Mouse (Mus musculus): ENCODE data around the gene Rnf123. TPM values are rescaled to one million over a fixed set of nuclear protein-coding genes. Genes with fewer than 3 reads are reported as not detected.

The Rnf123 gene
- polyA plus RNA-seq, 1 experiment = 33.4 TPM

DNA sequence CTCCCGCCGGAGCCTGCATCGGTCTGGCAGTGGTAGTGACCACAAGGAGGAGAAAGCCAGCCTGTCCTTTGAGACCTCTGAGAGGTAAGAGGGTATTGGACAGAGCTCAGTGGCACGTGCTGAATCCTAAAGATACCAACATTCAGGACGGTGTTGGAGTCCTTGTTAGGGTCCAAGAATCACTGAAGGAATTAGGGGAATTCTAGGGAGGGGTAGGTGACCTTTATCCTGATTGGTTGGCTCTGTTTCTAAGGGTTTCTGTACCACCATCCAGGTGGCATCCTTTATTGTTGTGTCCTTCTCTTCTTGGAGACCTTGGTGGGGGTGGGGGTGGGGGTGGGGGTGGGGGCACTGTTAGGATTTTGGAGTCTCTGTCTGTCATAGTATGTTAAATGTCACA, 51.0 kb downstream of the Rnf123 start:
- H3K36me3 ChIP-seq (ENCODE audit: control insufficient read depth, insufficient read depth) = peaks cover 6% of the 10 kb centered on the region
- TF ChIP-seq REST (IDR thresholded peaks at IDR 0.05; ENCODE audit: insufficient read depth, insufficient read length) = no peak
- no peak for TF ChIP-seq E2F4 (IDR thresholded peaks at IDR 0.05; ENCODE audit: insufficient read depth)
- TF ChIP-seq TCF12 (IDR thresholded peaks at IDR 0.05; ENCODE audit: insufficient read depth, poor library complexity, severe bottlenecking) = no peak
- TF ChIP-seq MYOD1 (IDR thresholded peaks at IDR 0.05; ENCODE audit: control insufficient read depth in 1 of 3, insufficient read length in 2 of 3, low read depth in 2 of 3) = no peak
- TF ChIP-seq TCF3 (IDR thresholded peaks at IDR 0.05; ENCODE audit: insufficient read length, low read depth) = no peak
- TF ChIP-seq POLR2A (IDR thresholded peaks at IDR 0.05; ENCODE audit: insufficient read length, low read depth) = no peak
- no peak for TF ChIP-seq CEBPB (IDR thresholded peaks at IDR 0.05; ENCODE audit: insufficient read depth, poor library complexity, severe bottlenecking)
- TF ChIP-seq MAX (IDR thresholded peaks at IDR 0.05; ENCODE audit: low read depth) = no peak
- no peak for TF ChIP-seq USF1 (IDR thresholded peaks at IDR 0.05; ENCODE audit: low read depth)
- no peak for TF ChIP-seq POLR2AphosphoS2 (IDR thresholded peaks at IDR 0.05; ENCODE audit: insufficient read length, low read depth)
- no peak for TF ChIP-seq MYOG (IDR thresholded peaks at IDR 0.05; ENCODE audit: control insufficient read depth in 1 of 3, insufficient read depth in 1 of 3, insufficient read length in 2 of 3, low read depth in 2 of 3)
- TF ChIP-seq SRF (IDR thresholded peaks at IDR 0.05; ENCODE audit: control insufficient read depth, insufficient read length, low read depth) = no peak
- H3K4me3 ChIP-seq = no peak overlapping the region
- no peak overlapping the region for H3ac ChIP-seq (ENCODE audit: control insufficient read depth, insufficient read length)
- H3K79me2 ChIP-seq (ENCODE audit: control insufficient read depth, insufficient read depth) = no peaks in the 10 kb centered on the region
- H3K27me3 ChIP-seq (ENCODE audit: control insufficient read depth, insufficient read depth, insufficient read length) = no peaks in the 10 kb centered on the region
- H3K4me2 ChIP-seq (ENCODE audit: low read depth) = no peak overlapping the region

- Histone ChIP-seq H3K4me2 (ENCODE audit: low read depth) (no peak overlapping the region), H3ac (ENCODE audit: control insufficient read depth, insufficient read length) (no peak overlapping the region), H3K27me3 (ENCODE audit: control insufficient read depth, insufficient read depth, insufficient read length) (no peaks in the 10 kb centered on the region), H3K36me3 (ENCODE audit: control insufficient read depth, insufficient read depth) (peaks cover 18% of the 10 kb centered on the region), H3K4me3 (no peak overlapping the region), H3K79me2 (ENCODE audit: control insufficient read depth, insufficient read depth) (no peaks in the 10 kb centered on the region)
- no peak for TF ChIP-seq POLR2A (IDR thresholded peaks at IDR 0.05; ENCODE audit: insufficient read length, low read depth)
- no peak for TF ChIP-seq REST (IDR thresholded peaks at IDR 0.05; ENCODE audit: insufficient read depth, insufficient read length)
- TF ChIP-seq CEBPB (IDR thresholded peaks at IDR 0.05; ENCODE audit: insufficient read depth, poor library complexity, severe bottlenecking) = no peak
- TF ChIP-seq POLR2AphosphoS2 (IDR thresholded peaks at IDR 0.05; ENCODE audit: insufficient read length, low read depth) = no peak
- no peak for TF ChIP-seq TCF12 (IDR thresholded peaks at IDR 0.05; ENCODE audit: insufficient read depth, poor library complexity, severe bottlenecking)
- no peak for TF ChIP-seq MYOG (IDR thresholded peaks at IDR 0.05; ENCODE audit: control insufficient read depth in 1 of 3, insufficient read depth in 1 of 3, insufficient read length in 2 of 3, low read depth in 2 of 3)
- no peak for TF ChIP-seq MAX (IDR thresholded peaks at IDR 0.05; ENCODE audit: low read depth)
- TF ChIP-seq TCF3 (IDR thresholded peaks at IDR 0.05; ENCODE audit: insufficient read length, low read depth) = no peak
- TF ChIP-seq E2F4 (IDR thresholded peaks at IDR 0.05; ENCODE audit: insufficient read depth) = no peak
- TF ChIP-seq MYOD1 (IDR thresholded peaks at IDR 0.05; ENCODE audit: control insufficient read depth in 1 of 3, insufficient read length in 2 of 3, low read depth in 2 of 3) = no peak
- TF ChIP-seq SRF (IDR thresholded peaks at IDR 0.05; ENCODE audit: control insufficient read depth, insufficient read length, low read depth) = no peak
Observed at GRCm38 (mm10) chr9:108027867-108028266, 55.3 kb downstream of the Rnf123 start.

DNA sequence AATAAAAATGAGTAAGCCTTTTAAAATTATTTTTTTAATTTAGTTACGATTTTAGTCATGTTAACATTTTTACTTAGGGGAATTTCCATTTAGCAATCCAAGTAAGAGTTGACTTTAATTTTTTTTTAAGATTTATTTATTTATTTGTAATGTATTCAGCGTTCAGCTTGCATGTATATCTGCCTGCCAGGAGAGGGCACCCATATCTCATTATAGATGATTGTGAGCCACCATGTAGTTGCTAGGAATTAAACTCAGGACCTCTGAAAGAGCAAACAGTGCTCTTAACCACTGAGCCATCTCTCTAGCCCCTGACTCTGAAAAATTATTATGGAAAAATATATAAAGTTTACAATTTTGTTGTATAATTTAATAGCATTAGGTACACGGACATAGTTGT, 56.6 kb downstream of the Rnf123 start:
- no peaks in the 10 kb centered on the region for H3K27me3 ChIP-seq (ENCODE audit: control insufficient read depth, insufficient read depth, insufficient read length)
- no peak overlapping the region for H3ac ChIP-seq (ENCODE audit: control insufficient read depth, insufficient read length)
- no peak overlapping the region for H3K4me2 ChIP-seq (ENCODE audit: low read depth)
- no peaks in the 10 kb centered on the region for H3K79me2 ChIP-seq (ENCODE audit: control insufficient read depth, insufficient read depth)
- TF ChIP-seq POLR2AphosphoS2 (IDR thresholded peaks at IDR 0.05; ENCODE audit: insufficient read length, low read depth) = no peak
- no peak for TF ChIP-seq MYOG (IDR thresholded peaks at IDR 0.05; ENCODE audit: control insufficient read depth in 1 of 3, insufficient read depth in 1 of 3, insufficient read length in 2 of 3, low read depth in 2 of 3)
- no peak for TF ChIP-seq MYOD1 (IDR thresholded peaks at IDR 0.05; ENCODE audit: control insufficient read depth in 1 of 3, insufficient read length in 2 of 3, low read depth in 2 of 3)
- TF ChIP-seq POLR2A (IDR thresholded peaks at IDR 0.05; ENCODE audit: insufficient read length, low read depth) = no peak
- no peak for TF ChIP-seq E2F4 (IDR thresholded peaks at IDR 0.05; ENCODE audit: insufficient read depth)
- no peak for TF ChIP-seq TCF12 (IDR thresholded peaks at IDR 0.05; ENCODE audit: insufficient read depth, poor library complexity, severe bottlenecking)
- TF ChIP-seq MAX (IDR thresholded peaks at IDR 0.05; ENCODE audit: low read depth) = no peak
- no peak for TF ChIP-seq CEBPB (IDR thresholded peaks at IDR 0.05; ENCODE audit: insufficient read depth, poor library complexity, severe bottlenecking)
- no peak for TF ChIP-seq USF1 (IDR thresholded peaks at IDR 0.05; ENCODE audit: low read depth)
- TF ChIP-seq REST (IDR thresholded peaks at IDR 0.05; ENCODE audit: insufficient read depth, insufficient read length) = no peak
- H3K4me3 ChIP-seq = no peak overlapping the region
- H3K36me3 ChIP-seq (ENCODE audit: control insufficient read depth, insufficient read depth) = peaks cover 15% of the 10 kb centered on the region

- Histone ChIP-seq H3K79me2 (ENCODE audit: control insufficient read depth, insufficient read depth) (peaks cover 19% of the 10 kb centered on the region), H3K27me3 (ENCODE audit: control insufficient read depth, insufficient read depth, insufficient read length) (no peaks in the 10 kb centered on the region), H3K4me2 (ENCODE audit: low read depth) (no peak overlapping the region), H3K36me3 (ENCODE audit: control insufficient read depth, insufficient read depth) (peaks cover 13% of the 10 kb centered on the region), H3ac (ENCODE audit: control insufficient read depth, insufficient read length) (no peak overlapping the region), H3K4me3 (no peak overlapping the region)
- TF ChIP-seq REST (IDR thresholded peaks at IDR 0.05; ENCODE audit: insufficient read depth, insufficient read length) (no peak), MYOG (IDR thresholded peaks at IDR 0.05; ENCODE audit: control insufficient read depth in 1 of 3, insufficient read depth in 1 of 3, insufficient read length in 2 of 3, low read depth in 2 of 3) (no peak), MAX (IDR thresholded peaks at IDR 0.05; ENCODE audit: low read depth) (no peak), CEBPB (IDR thresholded peaks at IDR 0.05; ENCODE audit: insufficient read depth, poor library complexity, severe bottlenecking) (no peak), USF1 (IDR thresholded peaks at IDR 0.05; ENCODE audit: low read depth) (no peak), TCF3 (IDR thresholded peaks at IDR 0.05; ENCODE audit: insufficient read length, low read depth) (no peak), TCF12 (IDR thresholded peaks at IDR 0.05; ENCODE audit: insufficient read depth, poor library complexity, severe bottlenecking) (no peak), POLR2A (IDR thresholded peaks at IDR 0.05; ENCODE audit: insufficient read length, low read depth) (no peak), POLR2AphosphoS2 (IDR thresholded peaks at IDR 0.05; ENCODE audit: insufficient read length, low read depth) (no peak), SRF (IDR thresholded peaks at IDR 0.05; ENCODE audit: control insufficient read depth, insufficient read length, low read depth) (no peak), E2F4 (IDR thresholded peaks at IDR 0.05; ENCODE audit: insufficient read depth) (no peak), MYOD1 (IDR thresholded peaks at IDR 0.05; ENCODE audit: control insufficient read depth in 1 of 3, insufficient read length in 2 of 3, low read depth in 2 of 3) (no peak)
Observed at GRCm38 (mm10) chr9:108023216-108023615, 59.9 kb downstream of the Rnf123 start.

Measured in myocyte (in vitro differentiated cells).